Mouse (Mus musculus): ENCODE results near the gene Olfr62.

- no peak for TF ChIP-seq CTCF (IDR thresholded peaks at IDR 0.05; ENCODE audit: borderline replicate concordance, control insufficient read depth, extremely low read depth, insufficient read depth, low read length, poor library complexity)
- TF ChIP-seq POLR2A (IDR thresholded peaks at IDR 0.05; ENCODE audit: control insufficient read depth, extremely low read depth, insufficient read depth, low read length, poor library complexity): no peak
These were observed 52.9 kb downstream of the Olfr62 start for GRCm38 (mm10) chr4:118711656-118712055.

All from thymus, adult 2 months (tissue).